ENCODE assay signal across 25 mouse cellular contexts in the genomic region with DNA sequence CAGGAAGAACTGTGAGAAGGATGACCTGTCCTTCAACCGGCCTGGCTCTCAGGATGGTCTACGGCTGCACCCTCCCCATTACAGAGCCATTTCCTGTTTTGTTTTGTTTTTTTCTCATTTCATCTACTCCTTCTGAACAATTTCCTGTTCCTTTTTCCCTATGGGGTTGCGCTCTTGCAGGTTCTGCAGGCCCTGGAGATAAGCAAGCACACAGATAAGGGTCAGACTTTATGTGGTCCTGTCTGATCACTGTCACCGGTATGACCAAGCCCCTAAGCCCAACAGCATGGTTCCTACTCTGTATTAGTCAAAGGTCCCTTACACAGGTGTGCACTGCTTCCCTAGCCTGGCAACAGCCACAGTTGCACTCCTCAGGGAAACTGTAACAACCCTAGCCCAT. TPM values are rescaled to one million over a fixed set of nuclear protein-coding genes. Genes with fewer than 3 reads are reported as not detected.
DNase-seq lines count a peak whose midpoint lies in the region; ATAC-seq and TF ChIP-seq lines count a peak whose summit lies in the region.
"Had no signal": no experiment of that assay in that cellular context is flagged by ENCODE, and none has a peak within 500 bp of the region (broad histone marks: within the 10 kb centered on the region; RNA-seq: fewer than 3 reads in every experiment).

No protein-coding gene starts in this region.

- peak overlapping the region; percentile 65 for H3K27ac ChIP-seq in forebrain, embryonic 10.5 days
- H3K27ac ChIP-seq in forebrain, embryonic 11.5 days (ENCODE audit: low read depth, low read length) = no peak overlapping the region
- peak overlapping the region; percentile 46; the same call in 1 of the 2 replicates for H3K27ac ChIP-seq in intestine, embryonic 16.5 days (ENCODE audit: low read length)
- H3K27ac ChIP-seq in intestine, postnatal 0 days (ENCODE audit: low read depth, low read length) = no peak overlapping the region
- no peak overlapping the region; the same call in 1 of the 2 replicates for H3K27ac ChIP-seq in hindbrain, embryonic 11.5 days (ENCODE audit: low read depth, low read length)
- H3K27ac ChIP-seq: kidney, postnatal 0 days; left cerebral cortex, adult 2 months; liver, embryonic 14.5 days; lung, embryonic 15.5 days had no signal

- peaks cover 49% of the 10 kb centered on the region for H3K4me1 ChIP-seq in forebrain, embryonic 10.5 days
- no peaks in the 10 kb centered on the region for H3K4me1 ChIP-seq in forebrain, embryonic 11.5 days (replicated peaks; ENCODE audit: control insufficient read depth, insufficient read depth, low read length)
- 0 out of 2 replicates have a peak, but pooled peaks cover 7% of the 10 kb centered on the region for H3K4me1 ChIP-seq in intestine, embryonic 16.5 days (ENCODE audit: control insufficient read depth, insufficient read depth, low read length)
- no peaks in the 10 kb centered on the region for H3K4me1 ChIP-seq in intestine, postnatal 0 days (replicated peaks; ENCODE audit: control insufficient read depth, insufficient read depth, low read length)
- H3K4me1 ChIP-seq in megakaryocyte, embryonic 14.5 days = peaks cover 73% of the 10 kb centered on the region
- no peaks in the 10 kb centered on the region; the same call in 1 of the 2 replicates for H3K4me1 ChIP-seq in hindbrain, embryonic 11.5 days (replicated peaks; ENCODE audit: control insufficient read depth, insufficient read depth, low read length)

- no peak for DNase-seq in forebrain, embryonic 10.5 days (ENCODE audit: extremely low spot score, low spot score)
- no peak for DNase-seq in forebrain, embryonic 11.5 days (ENCODE audit: low spot score)
- no peak for DNase-seq in hindbrain, embryonic 11.5 days (ENCODE audit: low spot score)
- DNase-seq in right cerebral cortex, postnatal 4 days = no peak
- DNase-seq: adrenal gland, adult 2 months; cerebellum, adult 2 months; cerebellum, postnatal 36 days; forebrain, postnatal 0 days; gastrocnemius, postnatal 25 days; heart, postnatal 14 days; kidney, adult 18-20 months; lung, postnatal 36 days; thymus, adult 18-20 months had no signal

- 0 out of 2 replicates have a peak, but pooled peaks cover 2% of the 10 kb centered on the region for H3K36me3 ChIP-seq in forebrain, embryonic 10.5 days (replicated peaks)
- no peaks in the 10 kb centered on the region for H3K36me3 ChIP-seq in forebrain, embryonic 11.5 days (ENCODE audit: control insufficient read depth, insufficient read depth, low read length)
- no peaks in the 10 kb centered on the region for H3K36me3 ChIP-seq in intestine, embryonic 16.5 days (ENCODE audit: control insufficient read depth, insufficient read depth, low read length)
- H3K36me3 ChIP-seq in intestine, postnatal 0 days (ENCODE audit: control insufficient read depth, insufficient read depth) = no peaks in the 10 kb centered on the region
- peaks cover 7% of the 10 kb centered on the region for H3K36me3 ChIP-seq in megakaryocyte, embryonic 14.5 days (replicated peaks; ENCODE audit: low read length)
- no peaks in the 10 kb centered on the region for H3K36me3 ChIP-seq in hindbrain, embryonic 11.5 days (ENCODE audit: control insufficient read depth, insufficient read depth, low read length)
- H3K36me3 ChIP-seq: heart, embryonic 12.5 days; lung, embryonic 15.5 days had no signal

- WGBS in forebrain, embryonic 10.5 days = 90% methylated on average over 4 of the region's 4 CpGs
- WGBS in forebrain, embryonic 11.5 days = 86% methylated on average over 4 of the region's 4 CpGs
- 60% methylated on average over 4 of the region's 4 CpGs for WGBS in intestine, embryonic 16.5 days
- 57% methylated on average over 4 of the region's 4 CpGs for WGBS in intestine, postnatal 0 days
- 84% methylated on average over 4 of the region's 4 CpGs for WGBS in hindbrain, embryonic 11.5 days

- ATAC-seq in forebrain, embryonic 11.5 days (replicated peaks; ENCODE audit: low FRiP score) = no peak
- no peak for ATAC-seq in intestine, embryonic 16.5 days
- no peak for ATAC-seq in intestine, postnatal 0 days
- ATAC-seq in activated CD4-positive, CD25-positive, alpha-beta regulatory T cell, adult 4 months = peak; percentile 23
- no peak for ATAC-seq in hindbrain, embryonic 11.5 days (ENCODE audit: low FRiP score)
- ATAC-seq: forebrain, postnatal 0 days; hindbrain, embryonic 16.5 days; Patski had no signal

- no peaks in the 10 kb centered on the region for H3K9me3 ChIP-seq in forebrain, embryonic 10.5 days
- no peaks in the 10 kb centered on the region for H3K9me3 ChIP-seq in forebrain, embryonic 11.5 days (ENCODE audit: control insufficient read depth, low read length)
- H3K9me3 ChIP-seq in intestine, embryonic 16.5 days (ENCODE audit: control insufficient read depth, low read length) = no peaks in the 10 kb centered on the region
- H3K9me3 ChIP-seq in intestine, postnatal 0 days (ENCODE audit: control insufficient read depth) = no peaks in the 10 kb centered on the region
- peaks cover 9% of the 10 kb centered on the region for H3K9me3 ChIP-seq in megakaryocyte, embryonic 14.5 days
- no peaks in the 10 kb centered on the region for H3K9me3 ChIP-seq in hindbrain, embryonic 11.5 days (ENCODE audit: control insufficient read depth, low read length)
- H3K9me3 ChIP-seq: heart, embryonic 12.5 days; lung, embryonic 15.5 days had no signal

- H3K27me3 ChIP-seq in forebrain, embryonic 10.5 days (ENCODE audit: poor library complexity, severe bottlenecking) = no peaks in the 10 kb centered on the region
- H3K27me3 ChIP-seq in forebrain, embryonic 11.5 days (ENCODE audit: control insufficient read depth, insufficient read depth, low read length) = no peaks in the 10 kb centered on the region
- H3K27me3 ChIP-seq in intestine, embryonic 16.5 days (replicated peaks; ENCODE audit: control insufficient read depth, insufficient read depth, low read length) = no peaks in the 10 kb centered on the region
- H3K27me3 ChIP-seq in intestine, postnatal 0 days (replicated peaks; ENCODE audit: control insufficient read depth, insufficient read depth, low read length) = no peaks in the 10 kb centered on the region
- no peaks in the 10 kb centered on the region for H3K27me3 ChIP-seq in megakaryocyte, embryonic 14.5 days (replicated peaks)
- no peaks in the 10 kb centered on the region for H3K27me3 ChIP-seq in hindbrain, embryonic 11.5 days (ENCODE audit: control insufficient read depth, insufficient read depth, low read length)
- H3K27me3 ChIP-seq: heart, embryonic 12.5 days; lung, embryonic 15.5 days; Patski had no signal

- no peak for TF ChIP-seq CTCF in intestine, postnatal 0 days (IDR thresholded peaks at IDR 0.05; ENCODE audit: low read depth)

- H3K4me2 ChIP-seq in forebrain, embryonic 11.5 days (ENCODE audit: low read depth, low read length, severe bottlenecking) = no peak overlapping the region
- no peak overlapping the region for H3K4me2 ChIP-seq in intestine, embryonic 16.5 days (ENCODE audit: low read depth, low read length)
- H3K4me2 ChIP-seq in intestine, postnatal 0 days (replicated peaks; ENCODE audit: low read depth) = no peak overlapping the region
- no peak overlapping the region for H3K4me2 ChIP-seq in hindbrain, embryonic 11.5 days (replicated peaks; ENCODE audit: low read depth, low read length)
- H3K4me2 ChIP-seq: heart, embryonic 12.5 days; lung, embryonic 15.5 days; midbrain, embryonic 11.5 days had no signal

- no peak overlapping the region for H3K9ac ChIP-seq in forebrain, embryonic 11.5 days (ENCODE audit: low read length)
- no peak overlapping the region for H3K9ac ChIP-seq in intestine, embryonic 16.5 days (ENCODE audit: low read depth, low read length)
- H3K9ac ChIP-seq in intestine, postnatal 0 days (ENCODE audit: low read depth, low read length) = no peak overlapping the region
- no peak overlapping the region for H3K9ac ChIP-seq in hindbrain, embryonic 11.5 days (ENCODE audit: low read depth, low read length)
- H3K9ac ChIP-seq: forebrain, postnatal 0 days; heart, embryonic 12.5 days; liver, embryonic 14.5 days; lung, embryonic 15.5 days had no signal

- H3K4me3 ChIP-seq in forebrain, embryonic 10.5 days = no peak overlapping the region
- no peak overlapping the region for H3K4me3 ChIP-seq in forebrain, embryonic 11.5 days (ENCODE audit: low read depth, low read length)
- H3K4me3 ChIP-seq in intestine, embryonic 16.5 days (ENCODE audit: low read length) = no peak overlapping the region
- no peak overlapping the region for H3K4me3 ChIP-seq in intestine, postnatal 0 days (ENCODE audit: low read depth, low read length)
- H3K4me3 ChIP-seq in megakaryocyte, embryonic 14.5 days (replicated peaks) = peak overlapping the region; percentile 21
- H3K4me3 ChIP-seq in hindbrain, embryonic 11.5 days (ENCODE audit: low read depth, low read length) = no peak overlapping the region
- H3K4me3 ChIP-seq: heart, embryonic 12.5 days; left cerebral cortex, adult 2 months; lung, embryonic 15.5 days had no signal

RNA-seq across cellular contexts. Expression of a gene that starts 56.2 kb away (rescaled TPM):
- polyA plus RNA-seq in forebrain, embryonic 10.5 days (2016; fragmentation: Nextera tagmentation; extraction: Ambion mirVana) = 13.9 and 14.4 TPM in 2 replicates
- 14.5 and 14.7 TPM in 2 replicates for polyA plus RNA-seq in forebrain, embryonic 11.5 days (2014; fragmentation: Nextera tagmentation; extraction: Ambion mirVana)
- polyA plus RNA-seq in intestine, embryonic 16.5 days (2015; fragmentation: Nextera tagmentation; extraction: Ambion mirVana) = 4.9 and 10.5 TPM in 2 replicates
- polyA plus RNA-seq in intestine, postnatal 0 days (2015; fragmentation: Nextera tagmentation; extraction: Ambion mirVana) = 14.3 and 17.1 TPM in 2 replicates
- polyA plus RNA-seq in activated CD4-positive, CD25-positive, alpha-beta regulatory T cell, adult 4 months (2017; shearing (Covaris generic)) = 10 to 100 TPM; 17.0 to 27.9 TPM
- polyA plus RNA-seq in megakaryocyte, embryonic 14.5 days (2012; ENCODE audit: insufficient read depth, low replicate concordance) = 0.94 and 2.2 TPM in 2 replicates
- 11.3 and 11.6 TPM in 2 replicates for polyA plus RNA-seq in hindbrain, embryonic 11.5 days (2014; fragmentation: Nextera tagmentation; extraction: Ambion mirVana)

Comparison
In these comparisons a context has a peak if more than half of its experiments do, and no peak if none do; other contexts are left out.
1. H3K27ac ChIP-seq: peak in forebrain, embryonic 10.5 days (single experiment) and intestine, embryonic 16.5 days (single experiment); none in forebrain, embryonic 11.5 days (single experiment), intestine, postnatal 0 days (single experiment) and hindbrain, embryonic 11.5 days (single experiment).